Mouse (Mus musculus): ENCODE measurements around the gene Hk2. TPM values are rescaled to one million over a fixed set of nuclear protein-coding genes. Genes with fewer than 3 reads are reported as not detected.

Gene Hk2
- total RNA-seq, 1 experiment, result 155 TPM

Other genes starting within 250 kb of the Hk2 start
- 83.0 and 103 TPM in 2 replicates for gene Pole4, start 69.1 kb downstream of the Hk2 start, total RNA-seq (2012; rRNA removed)
- gene Sema4f, start 165.3 kb upstream of the Hk2 start, total RNA-seq (2012; rRNA removed), result 2.3 and 3.5 TPM in 2 replicates
- 5.7 and 6.8 TPM in 2 replicates for gene M1ap, start 172.4 kb upstream of the Hk2 start, total RNA-seq (2012; rRNA removed)

Data from ES-E14 (cell line).